Mouse (Mus musculus) forebrain, embryonic 16.5 days (tissue): ENCODE data around the gene Fxyd1. TPM values are rescaled to one million over a fixed set of nuclear protein-coding genes. Genes with fewer than 3 reads are reported as not detected.

ENCODE experiments used
- ATAC-seq: fragments of 200-750 bp; cut with Nextera tagmentation; 2 replicates; pipeline ENCODE4 v1.8.0; 2017; ENCODE audit warnings: mild to moderate bottlenecking, moderate library complexity
- H3K27ac ChIP-seq: fragments of 300-500 bp; sonication (generic); 2 replicates; pipeline ENCODE4 v1.5.1; 2014; ENCODE audit warnings: low read length, control low read depth
- H3K27me3 ChIP-seq: fragments of 300-500 bp; sonication (generic); replicated peaks from 2 replicates; pipeline ENCODE4 v1.6.1; 2014; ENCODE audit warnings: low read length; ENCODE audit not compliant: control insufficient read depth, insufficient read depth
- H3K36me3 ChIP-seq: fragments of 300-500 bp; sonication (generic); 2 replicates; pipeline ENCODE4 v1.6.1; 2014; ENCODE audit not compliant: control insufficient read depth, insufficient read depth
- H3K4me1 ChIP-seq: fragments of 300-500 bp; sonication (generic); replicated peaks from 2 replicates; pipeline ENCODE4 v1.6.1; 2014; ENCODE audit warnings: low read length; ENCODE audit not compliant: control insufficient read depth, insufficient read depth
- H3K4me2 ChIP-seq: fragments of 300-500 bp; sonication (generic); 2 replicates; pipeline ENCODE4 v1.6.1; 2014; ENCODE audit warnings: mild to moderate bottlenecking, low read length, control low read depth
- H3K4me3 ChIP-seq: fragments of 300-500 bp; sonication (generic); replicated peaks from 2 replicates; pipeline ENCODE4 v1.5.1; 2014; ENCODE audit warnings: mild to moderate bottlenecking, low read length, control low read depth
- H3K9ac ChIP-seq: fragments of 300-500 bp; sonication (generic); replicated peaks from 2 replicates; pipeline ENCODE4 v1.6.1; 2014; ENCODE audit warnings: low read depth, low read length, control low read depth
- H3K9me3 ChIP-seq: fragments of 300-500 bp; sonication (generic); 2 replicates; pipeline ENCODE4 v1.6.1; 2016; ENCODE audit warnings: low read length; ENCODE audit not compliant: control insufficient read depth
- WGBS: fragments of 180-500 bp; shearing (Covaris S2); extraction: QIAGEN DNeasy Blood & Tissue Kit; methylation state at CpG from one replicate; pipeline ENCODE4 v1.1.7; 2014; 5-methylcytosine and 5-hydroxymethylcytosine counted together
- microRNA-seq: library from miRNA; unstranded; fragments of <30 nt; microRNA quantifications from one replicate; pipeline ENCODE4, GENCODE M21; 2017
- polyA plus RNA-seq: library from polyadenylated mRNA; unstranded; fragments of >200 nt; fragmentation: Nextera tagmentation; extraction: Ambion mirVana; gene quantifications from 2 replicates; pipeline ENCODE4 v1.2.1, GENCODE M21; 2015

Fxyd1 gene
- polyA plus RNA-seq, 1 experiment from 2014 or later: 10.7 TPM

GRCm38 (mm10) chr7:31017104-31017901, 39.7 kb downstream of the Fxyd1 start:
- Histone ChIP-seq H3K9ac (no peak overlapping the region), H3K9me3 (no peaks in the 10 kb centered on the region), H3K36me3 (no peaks in the 10 kb centered on the region), H3K4me1 (peaks cover 8% of the 10 kb centered on the region; the same call in 1 of the 2 replicates), H3K4me2 (no peak overlapping the region), H3K27me3 (no peaks in the 10 kb centered on the region), H3K27ac (0 out of 2 replicates have a peak overlapping the region, but pooled peaks have one; percentile 20), H3K4me3 (no peak overlapping the region)
- WGBS: 42% methylated on average over 10 of the region's 10 CpGs
- peak; percentile 54 for ATAC-seq

- ATAC-seq: no peak
- WGBS: 86% methylated on average over 5 of the region's 5 CpGs
- no peak overlapping the region for H3K9ac ChIP-seq
- H3K4me1 ChIP-seq: peaks cover 8% of the 10 kb centered on the region; the same call in 1 of the 2 replicates
- H3K9me3 ChIP-seq: no peaks in the 10 kb centered on the region
- H3K36me3 ChIP-seq: no peaks in the 10 kb centered on the region
- no peak overlapping the region for H3K27ac ChIP-seq
- H3K4me2 ChIP-seq: no peak overlapping the region
- H3K27me3 ChIP-seq: no peaks in the 10 kb centered on the region
- no peak overlapping the region for H3K4me3 ChIP-seq
Observed at GRCm38 (mm10) chr7:31012971-31013370, 44.0 kb downstream of the Fxyd1 start.

- WGBS: 81% methylated on average over 3 of the region's 3 CpGs
- no peak overlapping the region for H3K4me3 ChIP-seq
- no peak for ATAC-seq
Observed at GRCm38 (mm10) chr7:31008889-31009288, 48.1 kb downstream of the Fxyd1 start.

GRCm38 (mm10) chr7:31008175-31008574, 48.8 kb downstream of the Fxyd1 start:
- Histone ChIP-seq H3K27ac (no peak overlapping the region), H3K9me3 (no peaks in the 10 kb centered on the region), H3K4me2 (no peak overlapping the region), H3K27me3 (no peaks in the 10 kb centered on the region), H3K4me3 (no peak overlapping the region), H3K36me3 (no peaks in the 10 kb centered on the region), H3K4me1 (no peaks in the 10 kb centered on the region), H3K9ac (no peak overlapping the region)
- 69% methylated on average over 1 of the region's 1 CpGs for WGBS
- no peak for ATAC-seq

More at GRCm38 (mm10) chr7:31008889-31009288, 48.1 kb downstream of the Fxyd1 start:
- no peak overlapping the region for H3K4me2 ChIP-seq
- no peaks in the 10 kb centered on the region for H3K4me1 ChIP-seq
- no peak overlapping the region for H3K9ac ChIP-seq
- no peaks in the 10 kb centered on the region for H3K36me3 ChIP-seq
- no peak overlapping the region for H3K27ac ChIP-seq
- no peaks in the 10 kb centered on the region for H3K9me3 ChIP-seq
- H3K27me3 ChIP-seq: no peaks in the 10 kb centered on the region

GRCm38 (mm10) chr7:31007775-31008174, 49.2 kb downstream of the Fxyd1 start:
- H3K4me3 ChIP-seq: no peak overlapping the region
- no peak overlapping the region for H3K9ac ChIP-seq
- no peaks in the 10 kb centered on the region for H3K9me3 ChIP-seq
- no peaks in the 10 kb centered on the region for H3K36me3 ChIP-seq
- no peaks in the 10 kb centered on the region for H3K4me1 ChIP-seq
- H3K27ac ChIP-seq: no peak overlapping the region
- H3K27me3 ChIP-seq: no peaks in the 10 kb centered on the region
- no peak overlapping the region for H3K4me2 ChIP-seq
- no peak for ATAC-seq
- 100% methylated on average over 1 of the region's 1 CpGs for WGBS

GRCm38 (mm10) chr7:31002650-31003049, 54.3 kb downstream of the Fxyd1 start:
- no peaks in the 10 kb centered on the region for H3K4me1 ChIP-seq
- WGBS: 85% methylated on average over 8 of the region's 8 CpGs
- no peaks in the 10 kb centered on the region for H3K36me3 ChIP-seq
- H3K9ac ChIP-seq: no peak overlapping the region
- no peak overlapping the region for H3K27ac ChIP-seq
- no peak overlapping the region for H3K4me2 ChIP-seq
- H3K27me3 ChIP-seq: no peaks in the 10 kb centered on the region
- ATAC-seq: no peak
- no peaks in the 10 kb centered on the region for H3K9me3 ChIP-seq
- H3K4me3 ChIP-seq: no peak overlapping the region

Small RNAs within 50 kb of the gene (microRNA-seq; reads per million reads assigned to microRNA genes)
- not detected for gene Mir7050

Other genes starting within 250 kb of the Fxyd1 start
- gene Ffar2, start 233.4 kb downstream of the Fxyd1 start, polyA plus RNA-seq: 0.14 TPM in 1 of 2 replicates, not detected in the other
- gene Ffar3, start 201.0 kb downstream of the Fxyd1 start, polyA plus RNA-seq: not detected in 2 replicates
- not detected in 2 replicates for gene Ffar1, start 195.6 kb downstream of the Fxyd1 start, polyA plus RNA-seq
- 0.25 TPM in 1 of 2 replicates, not detected in the other for gene Cd22, start 176.9 kb downstream of the Fxyd1 start, polyA plus RNA-seq
- gene Mag, start 142.3 kb downstream of the Fxyd1 start, polyA plus RNA-seq: 1.0 and 1.8 TPM in 2 replicates
- gene Hamp2, start 132.5 kb downstream of the Fxyd1 start, polyA plus RNA-seq: not detected in 2 replicates
- not detected in 2 replicates for gene Hamp, start 113.2 kb downstream of the Fxyd1 start, polyA plus RNA-seq
- 30.0 and 32.3 TPM in 2 replicates for gene Usf2, start 100.4 kb downstream of the Fxyd1 start, polyA plus RNA-seq
- gene Lsr, start 83.7 kb downstream of the Fxyd1 start, polyA plus RNA-seq: 21.3 and 23.2 TPM in 2 replicates
- gene Fam187b, start 83.4 kb downstream of the Fxyd1 start, polyA plus RNA-seq: 0.26 and 0.42 TPM in 2 replicates
- 21.7 and 23.4 TPM in 2 replicates for gene Fxyd5, start 14.7 kb downstream of the Fxyd1 start, polyA plus RNA-seq
- 51.0 and 95.0 TPM in 2 replicates for gene Fxyd7, start 5.7 kb downstream of the Fxyd1 start, polyA plus RNA-seq
- 0.20 and 0.24 TPM in 2 replicates for gene Lgi4, start 2.1 kb upstream of the Fxyd1 start, polyA plus RNA-seq
- gene Fxyd3, start 19.5 kb upstream of the Fxyd1 start, polyA plus RNA-seq: 0.15 and 0.66 TPM in 2 replicates
- gene Hpn, start 58.1 kb upstream of the Fxyd1 start, polyA plus RNA-seq: 0.88 TPM in 1 of 2 replicates, not detected in the other
- gene Scn1b, start 69.8 kb upstream of the Fxyd1 start, polyA plus RNA-seq: 4.1 and 5.3 TPM in 2 replicates
- 261 and 277 TPM in 2 replicates for gene Gramd1a, start 98.7 kb upstream of the Fxyd1 start, polyA plus RNA-seq
- not detected in 2 replicates for gene Scgb2b2, start 233.3 kb upstream of the Fxyd1 start, polyA plus RNA-seq
- gene Scgb1b2, start 234.6 kb upstream of the Fxyd1 start, polyA plus RNA-seq: not detected in 2 replicates